Mouse (Mus musculus) kidney, postnatal 0 days (tissue): ENCODE measurements around the gene Hnrnpa3. TPM values are rescaled to one million over a fixed set of nuclear protein-coding genes. Genes with fewer than 3 reads are reported as not detected.

Source experiments
- ATAC-seq: fragments of 200-750 bp; cut with Nextera tagmentation; replicated peaks from 2 replicates; pipeline ENCODE4 v1.8.0; 2017; ENCODE audit warnings: low read depth, moderate number of reproducible peaks, moderate TSS enrichment, moderate library complexity; ENCODE audit not compliant: low FRiP score
- DNase-seq: peaks from one replicate; pipeline ENCODE4 v3.0.0-alpha.2; 2016; ENCODE audit warnings: low spot score
- H3K27ac ChIP-seq: fragments of 300-500 bp; sonication (generic); 2 replicates; pipeline ENCODE4 v1.5.1; 2014; ENCODE audit warnings: mild to moderate bottlenecking
- H3K27me3 ChIP-seq: fragments of 300-500 bp; sonication (generic); 2 replicates; pipeline ENCODE4 v1.6.1; 2014; ENCODE audit warnings: low read length, mixed read lengths; ENCODE audit not compliant: insufficient read depth
- H3K36me3 ChIP-seq: fragments of 300-500 bp; sonication (generic); 2 replicates; pipeline ENCODE4 v1.6.1; 2014; ENCODE audit warnings: low read length, mixed read lengths; ENCODE audit not compliant: insufficient read depth
- H3K4me1 ChIP-seq: fragments of 300-500 bp; sonication (generic); replicated peaks from 2 replicates; pipeline ENCODE4 v1.6.1; 2014; ENCODE audit warnings: antibody characterized with exemption, low read length, mixed read lengths; ENCODE audit not compliant: insufficient read depth
- H3K4me2 ChIP-seq: fragments of 300-500 bp; sonication (generic); 2 replicates; pipeline ENCODE4 v1.6.1; 2014; ENCODE audit warnings: mild to moderate bottlenecking, low read length, moderate library complexity, mixed read lengths
- H3K4me3 ChIP-seq: fragments of 300-500 bp; sonication (generic); replicated peaks from 2 replicates; pipeline ENCODE4 v1.5.1; 2014; ENCODE audit warnings: low read depth, low read length
- H3K9ac ChIP-seq: fragments of 300-500 bp; sonication (generic); 2 replicates; pipeline ENCODE4 v1.6.1; 2014; ENCODE audit warnings: low read depth, low read length
- H3K9me3 ChIP-seq: fragments of 300-500 bp; sonication (generic); replicated peaks from 2 replicates; pipeline ENCODE4 v1.6.1; 2016; ENCODE audit warnings: low read length, inconsistent platforms, mixed read lengths
- CTCF ChIP-seq: IDR thresholded peaks from 2 replicates; pipeline ENCODE4 v1.5.1; 2016; ENCODE audit warnings: antibody characterized with exemption, low read depth, mild to moderate bottlenecking, moderate library complexity
- WGBS: fragments of 180-500 bp; shearing (Covaris S2); extraction: QIAGEN DNeasy Blood & Tissue Kit; methylation state at CpG from one replicate; pipeline ENCODE4 v1.1.7; 2014; 5-methylcytosine and 5-hydroxymethylcytosine counted together
- polyA plus RNA-seq: library from polyadenylated mRNA; unstranded; fragments of >200 nt; fragmentation: Nextera tagmentation; extraction: Ambion mirVana; gene quantifications from 2 replicates; pipeline ENCODE4 v1.2.1, GENCODE M21; 2015

Hnrnpa3 gene
- polyA plus RNA-seq, 1 experiment from 2014 or later, result 240 TPM

GRCm38 (mm10) chr2:75670446-75671336, 11.6 kb downstream of the Hnrnpa3 start:
- Histone ChIP-seq H3K4me3 (no peak overlapping the region), H3K9ac (no peak overlapping the region), H3K4me1 (no peaks in the 10 kb centered on the region), H3K9me3 (no peaks in the 10 kb centered on the region), H3K36me3 (peaks cover under 1% of the 10 kb centered on the region; the same call in 1 of the 2 replicates), H3K27me3 (no peaks in the 10 kb centered on the region), H3K27ac (no peak overlapping the region), H3K4me2 (no peak overlapping the region)
- DNase-seq (no peak), ATAC-seq (no peak)
- 84% methylated on average over 6 of the region's 6 CpGs for WGBS
- peak; percentile 33; the same call in 1 of the 2 replicates for TF ChIP-seq CTCF

- Histone ChIP-seq H3K27ac (no peak overlapping the region), H3K4me2 (no peak overlapping the region), H3K4me3 (no peak overlapping the region), H3K36me3 (peaks cover 6% of the 10 kb centered on the region), H3K9ac (no peak overlapping the region), H3K9me3 (no peaks in the 10 kb centered on the region), H3K4me1 (no peaks in the 10 kb centered on the region), H3K27me3 (no peaks in the 10 kb centered on the region)
- DNase-seq, result no peak
- TF ChIP-seq CTCF, result no peak
- ATAC-seq, result no peak
- WGBS, result 67% methylated on average over 2 of the region's 2 CpGs
Measured at GRCm38 (mm10) chr2:75671337-75671660, 12.2 kb downstream of the Hnrnpa3 start.

GRCm38 (mm10) chr2:75672561-75672960, 13.5 kb downstream of the Hnrnpa3 start:
- Histone ChIP-seq H3K27me3 (no peaks in the 10 kb centered on the region), H3K4me1 (no peaks in the 10 kb centered on the region), H3K4me3 (no peak overlapping the region), H3K27ac (no peak overlapping the region), H3K9me3 (no peaks in the 10 kb centered on the region), H3K9ac (no peak overlapping the region), H3K4me2 (no peak overlapping the region), H3K36me3 (peaks cover 17% of the 10 kb centered on the region)
- DNase-seq (no peak), ATAC-seq (no peak)
- 74% methylated on average over 3 of the region's 3 CpGs for WGBS
- TF ChIP-seq CTCF, result no peak

- no peak overlapping the region for H3K27ac ChIP-seq
- WGBS, result 69% methylated on average over 14 of the region's 14 CpGs
- H3K4me3 ChIP-seq, result no peak overlapping the region
- DNase-seq (no peak), ATAC-seq (no peak)
- peaks cover 5% of the 10 kb centered on the region; the same call in 1 of the 2 replicates for H3K4me1 ChIP-seq
- no peaks in the 10 kb centered on the region for H3K27me3 ChIP-seq
- H3K9ac ChIP-seq, result no peak overlapping the region
- H3K36me3 ChIP-seq, result peaks cover 29% of the 10 kb centered on the region
- no peaks in the 10 kb centered on the region for H3K9me3 ChIP-seq
- no peak overlapping the region for H3K4me2 ChIP-seq
- no peak for TF ChIP-seq CTCF
Measured at GRCm38 (mm10) chr2:75676567-75676966, 17.5 kb downstream of the Hnrnpa3 start.

GRCm38 (mm10) chr2:75679947-75680346, 20.9 kb downstream of the Hnrnpa3 start:
- H3K36me3 ChIP-seq, result peaks cover 29% of the 10 kb centered on the region
- H3K27ac ChIP-seq, result peak overlapping the region; percentile 77; the same call in 1 of the 2 replicates
- no peaks in the 10 kb centered on the region for H3K9me3 ChIP-seq
- DNase-seq (no peak), ATAC-seq (no peak)
- no peak overlapping the region for H3K9ac ChIP-seq
- no peak for TF ChIP-seq CTCF
- 92% methylated on average over 8 of the region's 8 CpGs for WGBS
- H3K27me3 ChIP-seq, result no peaks in the 10 kb centered on the region
- no peak overlapping the region for H3K4me3 ChIP-seq
- H3K4me2 ChIP-seq, result no peak overlapping the region
- H3K4me1 ChIP-seq, result peaks cover 8% of the 10 kb centered on the region; the same call in 1 of the 2 replicates

GRCm38 (mm10) chr2:75681439-75681838, 22.4 kb downstream of the Hnrnpa3 start:
- no peak for TF ChIP-seq CTCF

More at GRCm38 (mm10) chr2:75681439-75681838, 22.4 kb downstream of the Hnrnpa3 start:
- Histone ChIP-seq H3K9me3 (no peaks in the 10 kb centered on the region), H3K9ac (no peak overlapping the region), H3K27ac (peak overlapping the region; percentile 77), H3K4me1 (peaks cover 18% of the 10 kb centered on the region), H3K27me3 (no peaks in the 10 kb centered on the region), H3K4me3 (no peak overlapping the region), H3K36me3 (peaks cover 22% of the 10 kb centered on the region), H3K4me2 (no peak overlapping the region)
- DNase-seq, result no peak
- WGBS, result 23% methylated on average over 7 of the region's 7 CpGs
- ATAC-seq, result peak; percentile 63
